In genomic region chr3:96832930-96833329, GRCm38 (mm10) we compare ENCODE assay signal across 26 mouse cellular contexts. TPM values are rescaled to one million over a fixed set of nuclear protein-coding genes. Genes with fewer than 3 reads are reported as not detected.
A peak's percentile ranks its signal among the peaks of the same experiment; 100 is the strongest.
DNase-seq lines count a peak whose midpoint lies in the region; ATAC-seq and TF ChIP-seq lines count a peak whose summit lies in the region.
"Had no signal": no experiment of that assay in that cellular context is flagged by ENCODE, and none has a peak within 500 bp of the region (broad histone marks: within the 10 kb centered on the region; RNA-seq: fewer than 3 reads in every experiment).

No protein-coding gene starts in this region.

- TF ChIP-seq EP300 in ES-Bruce4 (IDR thresholded peaks at IDR 0.05; ENCODE audit: insufficient read depth, low read depth, low read length) = peak; percentile 56; the same call in 1 of the 2 replicates

- H3K36me3 ChIP-seq in kidney, embryonic 14.5 days (ENCODE audit: control insufficient read depth, insufficient read depth, low read length) = no peaks in the 10 kb centered on the region
- no peaks in the 10 kb centered on the region for H3K36me3 ChIP-seq in ES-Bruce4 (ENCODE audit: control insufficient read depth, insufficient read depth, low read length, poor library complexity, severe bottlenecking)
- peaks cover 4% of the 10 kb centered on the region; the same call in 1 of the 2 replicates for H3K36me3 ChIP-seq in kidney, adult 2 months (ENCODE audit: control insufficient read depth, insufficient read depth, low read length)
- no peaks in the 10 kb centered on the region for H3K36me3 ChIP-seq in embryonic facial prominence, embryonic 10.5 days (replicated peaks)
- H3K36me3 ChIP-seq: forebrain, embryonic 15.5 days; midbrain, embryonic 15.5 days; stomach, embryonic 15.5 days had no signal

- no peak overlapping the region for H3K27ac ChIP-seq in kidney, embryonic 14.5 days (ENCODE audit: low read depth, low read length)
- no peak overlapping the region for H3K27ac ChIP-seq in ES-Bruce4 (ENCODE audit: insufficient read depth, low read length)
- peak overlapping the region; percentile 99 for H3K27ac ChIP-seq in kidney, adult 2 months (ENCODE audit: insufficient read depth, low read depth, low read length)
- H3K27ac ChIP-seq in embryonic facial prominence, embryonic 10.5 days (replicated peaks) = no peak overlapping the region
- H3K27ac ChIP-seq: forebrain, embryonic 15.5 days; heart, adult 2 months; hindbrain, embryonic 14.5 days; midbrain, embryonic 15.5 days; stomach, embryonic 15.5 days had no signal

- no peaks in the 10 kb centered on the region; the same call in 1 of the 2 replicates for H3K4me1 ChIP-seq in kidney, embryonic 14.5 days (ENCODE audit: control insufficient read depth, insufficient read depth, low read length)
- peaks cover 1% of the 10 kb centered on the region for H3K4me1 ChIP-seq in ES-Bruce4 (ENCODE audit: control insufficient read depth, insufficient read depth, low read length)
- peaks cover 15% of the 10 kb centered on the region; the same call in 1 of the 2 replicates for H3K4me1 ChIP-seq in kidney, adult 2 months (ENCODE audit: control insufficient read depth, insufficient read depth, low read length)
- H3K4me1 ChIP-seq in embryonic facial prominence, embryonic 10.5 days = 0 out of 2 replicates have a peak, but pooled peaks cover 9% of the 10 kb centered on the region
- H3K4me1 ChIP-seq: forebrain, embryonic 15.5 days; stomach, embryonic 15.5 days had no signal

- H3K4me2 ChIP-seq in kidney, embryonic 14.5 days (replicated peaks; ENCODE audit: low read depth, low read length) = no peak overlapping the region
- H3K4me2 ChIP-seq: forebrain, embryonic 15.5 days; hindbrain, embryonic 14.5 days; midbrain, embryonic 15.5 days; stomach, embryonic 15.5 days had no signal

- no peak overlapping the region for H3K4me3 ChIP-seq in kidney, embryonic 14.5 days (ENCODE audit: low read length)
- H3K4me3 ChIP-seq in ES-Bruce4 (ENCODE audit: low read depth, low read length) = no peak overlapping the region
- H3K4me3 ChIP-seq in kidney, adult 2 months (ENCODE audit: insufficient read depth, low read depth, low read length) = peak overlapping the region; percentile 93
- no peak overlapping the region for H3K4me3 ChIP-seq in embryonic facial prominence, embryonic 10.5 days
- H3K4me3 ChIP-seq: forebrain, embryonic 15.5 days; heart, adult 2 months; midbrain, embryonic 15.5 days; stomach, embryonic 15.5 days had no signal

- no peaks in the 10 kb centered on the region for H3K9me3 ChIP-seq in kidney, embryonic 14.5 days (ENCODE audit: control insufficient read depth, low read length)
- H3K9me3 ChIP-seq in ES-Bruce4 (replicated peaks; ENCODE audit: control insufficient read depth, insufficient read depth, low read length, poor library complexity, severe bottlenecking) = no peaks in the 10 kb centered on the region
- H3K9me3 ChIP-seq in embryonic facial prominence, embryonic 10.5 days = no peaks in the 10 kb centered on the region
- H3K9me3 ChIP-seq: forebrain, embryonic 15.5 days; midbrain, embryonic 15.5 days; stomach, embryonic 15.5 days had no signal

- WGBS in kidney, embryonic 14.5 days = 42% methylated on average over 5 of the region's 5 CpGs
- 48% methylated on average over 5 of the region's 5 CpGs for WGBS in kidney, adult 2 months
- WGBS in embryonic facial prominence, embryonic 10.5 days = 40% methylated on average over 5 of the region's 5 CpGs

- no peak for ATAC-seq in kidney, embryonic 14.5 days (ENCODE audit: low FRiP score, low TSS enrichment)
- ATAC-seq: forebrain, embryonic 15.5 days; inflammation-experienced regulatory T-cells, adult 6 months; lung, postnatal 0 days; midbrain, embryonic 15.5 days had no signal

- TF ChIP-seq CTCF in ES-Bruce4 (IDR thresholded peaks at IDR 0.05; ENCODE audit: low read depth, low read length) = no peak
- TF ChIP-seq CTCF in kidney, adult 2 months (conservative IDR thresholded peaks at IDR 0.05; ENCODE audit: insufficient read depth, insufficient read length, low read depth, low read length) = no peak

- peak; percentile 55 for DNase-seq in kidney, adult 18-20 months
- peak; percentile 81 for DNase-seq in kidney, adult 2 months
- peak; percentile 53 for DNase-seq in kidney, postnatal 10 days
- no peak for DNase-seq in ovary, postnatal 14 days (ENCODE audit: low spot score)
- DNase-seq in embryonic facial prominence, embryonic 10.5 days (ENCODE audit: low spot score) = no peak
- DNase-seq: adrenal gland, postnatal 36 days; B cell, adult 2 months; cerebellum, adult 9-10 months; gastrocnemius, postnatal 14 days; heart, adult 2 months; heart, postnatal 4 days; layer of hippocampus, postnatal 36 days; right cerebral cortex, adult 18-20 months; right cerebral cortex, postnatal 4 days; thymus, adult 2 months had no signal

- no peaks in the 10 kb centered on the region for H3K27me3 ChIP-seq in kidney, embryonic 14.5 days (ENCODE audit: control insufficient read depth, insufficient read depth, low read length)
- no peaks in the 10 kb centered on the region for H3K27me3 ChIP-seq in ES-Bruce4 (ENCODE audit: control insufficient read depth, insufficient read depth, low read length, poor library complexity, severe bottlenecking)
- H3K27me3 ChIP-seq in kidney, adult 2 months (replicated peaks; ENCODE audit: control insufficient read depth, insufficient read depth, low read length) = no peaks in the 10 kb centered on the region
- H3K27me3 ChIP-seq in embryonic facial prominence, embryonic 10.5 days (replicated peaks; ENCODE audit: low read depth, poor library complexity, severe bottlenecking) = no peaks in the 10 kb centered on the region
- H3K27me3 ChIP-seq: forebrain, embryonic 15.5 days; midbrain, embryonic 15.5 days; stomach, embryonic 15.5 days had no signal

- H3K9ac ChIP-seq in kidney, embryonic 14.5 days (ENCODE audit: low read depth, low read length) = no peak overlapping the region
- H3K9ac ChIP-seq in ES-Bruce4 (ENCODE audit: low read depth, poor library complexity, severe bottlenecking) = no peak overlapping the region
- H3K9ac ChIP-seq: forebrain, embryonic 15.5 days; hindbrain, embryonic 14.5 days; midbrain, embryonic 15.5 days; stomach, embryonic 15.5 days had no signal

- no peak for TF ChIP-seq POLR2A in ES-Bruce4 (IDR thresholded peaks at IDR 0.05; ENCODE audit: insufficient read depth, low read length)
- TF ChIP-seq POLR2A in kidney, adult 2 months (IDR thresholded peaks at IDR 0.05; ENCODE audit: low read depth, low read length) = no peak

RNA-seq across cellular contexts. Expression of gene Cd160, which starts 3.8 kb away (rescaled TPM):
- 0.08 and 0.17 TPM in 2 replicates for polyA plus RNA-seq in kidney, embryonic 14.5 days (2014; fragmentation: Nextera tagmentation; extraction: Ambion mirVana)
- not detected in 2 replicates for polyA plus RNA-seq in ES-Bruce4 (2011; ENCODE audit: insufficient read depth, insufficient read length, low read depth, missing spikeins)
- 0.08 and 0.33 TPM in 2 replicates for polyA plus RNA-seq in kidney, adult 2 months (2012; rRNA removed)
- polyA plus RNA-seq in embryonic facial prominence, embryonic 10.5 days (2016; fragmentation: Nextera tagmentation; extraction: Ambion mirVana) = 0.14 and 0.19 TPM in 2 replicates
- polyA plus RNA-seq: heart, embryonic 14.5 days had no signal

RNA-seq across cellular contexts. Expression of gene Pdzk1, which starts 3.8 kb away (rescaled TPM):
- polyA plus RNA-seq in kidney, embryonic 14.5 days (2014; fragmentation: Nextera tagmentation; extraction: Ambion mirVana) = 36.0 and 63.3 TPM in 2 replicates
- polyA plus RNA-seq in ES-Bruce4 (2011; ENCODE audit: insufficient read depth, insufficient read length, low read depth, missing spikeins) = 2.4 and 3.2 TPM in 2 replicates
- polyA plus RNA-seq in kidney, adult 2 months (2012; rRNA removed) = 343 and 414 TPM in 2 replicates
- polyA plus RNA-seq in embryonic facial prominence, embryonic 10.5 days (2016; fragmentation: Nextera tagmentation; extraction: Ambion mirVana) = 0.24 TPM in 1 of 2 replicates, not detected in the other
- polyA plus RNA-seq: heart, embryonic 14.5 days; limb, embryonic 11.5 days; neural tube, embryonic 14.5 days had no signal

Comparison
In these comparisons a context has a peak if more than half of its experiments do, and no peak if none do; other contexts are left out.
1. DNase-seq: peak in kidney, adult 18-20 months (single experiment), kidney, adult 2 months (single experiment) and kidney, postnatal 10 days (single experiment); none in ovary, postnatal 14 days (single experiment) and embryonic facial prominence, embryonic 10.5 days (single experiment).